Mouse (Mus musculus) kidney, adult 2 months (tissue): Measurements from ENCODE around the gene Mib2.

Source experiments
- CTCF ChIP-seq: fragments of 200-500 bp; conservative IDR thresholded peaks from 2 replicates; pipeline ENCODE4 v1.5.1; 2011; ENCODE audit warnings: low read depth, mild to moderate bottlenecking, control low read depth, low read length, moderate library complexity, mixed read lengths; ENCODE audit not compliant: insufficient read depth, insufficient read length
- POLR2A ChIP-seq: fragments of 200-500 bp; IDR thresholded peaks from one replicate; pipeline ENCODE4 v1.6.1; 2011; ENCODE audit warnings: low read depth, low read length, control low read depth

DNA sequence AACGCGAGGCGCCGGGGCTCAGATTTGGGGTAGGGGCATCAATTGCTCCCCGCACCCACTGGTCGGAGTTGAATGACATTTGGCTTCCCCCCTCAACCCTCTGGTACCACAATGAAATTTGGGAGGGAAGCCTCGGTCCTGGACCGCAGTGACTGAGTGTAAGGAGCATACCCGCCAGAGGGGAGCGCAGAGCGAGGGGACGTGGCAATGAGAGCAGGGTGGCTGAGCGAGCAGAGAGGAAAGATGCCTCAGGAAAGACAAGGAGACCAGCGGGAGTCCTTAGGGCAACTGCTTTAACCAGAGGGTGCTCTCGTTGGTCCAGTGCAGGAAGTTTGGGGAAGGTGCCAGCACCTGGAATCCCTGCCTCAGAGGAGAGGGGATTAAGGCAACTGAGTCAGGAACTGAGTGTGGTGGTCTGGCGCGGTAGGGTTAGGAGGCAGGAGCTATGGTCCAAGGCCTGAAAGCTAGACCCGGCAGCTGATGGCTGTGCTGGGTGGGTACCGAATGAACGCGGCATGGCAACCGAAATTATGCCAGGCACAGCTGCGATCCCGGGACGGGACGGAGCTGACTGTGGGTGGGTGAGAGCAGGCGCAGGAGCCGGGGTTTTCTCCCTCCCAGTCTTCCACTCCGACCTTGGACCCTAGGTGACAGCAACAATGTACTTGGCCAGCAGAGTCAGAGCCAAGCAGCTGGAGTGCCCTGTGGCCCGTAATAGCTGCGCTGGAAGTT, 15.4 kb downstream of the Mib2 start:
- TF ChIP-seq CTCF, result no peak
- TF ChIP-seq POLR2A, result no peak
